Mouse (Mus musculus) liver, embryonic 14.5 days (tissue): ENCODE measurements around the gene Lmln. TPM values are rescaled to one million over a fixed set of nuclear protein-coding genes. Genes with fewer than 3 reads are reported as not detected.
"Not testable (repeated sequence)": the region's sequence is repeated elsewhere in the genome, so short reads cannot be mapped to it uniquely, and the experiment has no call there.

ENCODE experiments used
- ATAC-seq: fragments of 200-750 bp; cut with Nextera tagmentation; 2 replicates; pipeline ENCODE4 v1.8.0; 2017; ENCODE audit warnings: moderate number of reproducible peaks, mild to moderate bottlenecking, moderate library complexity; ENCODE audit not compliant: insufficient read depth
- DNase-seq, 3 experiments: peaks; one replicate each; pipeline ENCODE4 v3.0.0-alpha.2; 2012 to 2013; ENCODE audit warnings: low read depth in 3 of 3, low spot score in 3 of 3
- H3K27ac ChIP-seq: fragments of 300-500 bp; sonication (generic); 2 replicates; pipeline ENCODE4 v1.5.1; 2014; ENCODE audit warnings: moderate library complexity, mild to moderate bottlenecking, control low read depth, inconsistent platforms
- H3K27me3 ChIP-seq: fragments of 300-500 bp; sonication (generic); 2 replicates; pipeline ENCODE4 v1.6.1; 2014; ENCODE audit warnings: mild to moderate bottlenecking, low read length, moderate library complexity; ENCODE audit not compliant: control insufficient read depth, insufficient read depth
- H3K36me3 ChIP-seq: fragments of 300-500 bp; sonication (generic); replicated peaks from 2 replicates; pipeline ENCODE4 v1.6.1; 2014; ENCODE audit warnings: low read depth; ENCODE audit not compliant: control insufficient read depth, insufficient read depth
- H3K4me1 ChIP-seq, 2 experiments: fragments of 200-500 bp in 1 of 2; fragments of 300-500 bp in 1 of 2; sonication (generic) in 1 of 2; replicated peaks; 2 replicates each; pipeline ENCODE4 v1.6.1; 2012 to 2014; ENCODE audit warnings: antibody characterized with exemption in 1 of 2, inconsistent platforms in 1 of 2, low read length in 1 of 2; ENCODE audit not compliant: control insufficient read depth in 2 of 2, insufficient read depth in 2 of 2
- H3K4me2 ChIP-seq: fragments of 300-500 bp; sonication (generic); 2 replicates; pipeline ENCODE4 v1.6.1; 2014; ENCODE audit warnings: low read depth, mild to moderate bottlenecking, control low read depth, moderate library complexity
- H3K4me3 ChIP-seq, 2 experiments: fragments of 200-500 bp in 1 of 2; fragments of 300-500 bp in 1 of 2; sonication (generic) in 1 of 2; 2 replicates each; pipeline ENCODE4 v1.5.1; 2012 to 2014; ENCODE audit warnings: low read depth in 2 of 2, low read length in 2 of 2, mild to moderate bottlenecking in 2 of 2, control low read depth in 1 of 2, inconsistent platforms in 1 of 2, moderate library complexity in 1 of 2; ENCODE audit not compliant: insufficient read depth in 1 of 2
- H3K9ac ChIP-seq: fragments of 300-500 bp; sonication (generic); replicated peaks from 2 replicates; pipeline ENCODE4 v1.6.1; 2014; ENCODE audit warnings: mild to moderate bottlenecking, control low read depth, moderate library complexity
- H3K9me3 ChIP-seq: fragments of 300-500 bp; sonication (generic); 2 replicates; pipeline ENCODE4 v1.6.1; 2016; ENCODE audit warnings: low read length, mixed read lengths; ENCODE audit not compliant: control insufficient read depth
- CTCF ChIP-seq: IDR thresholded peaks from 2 replicates; pipeline ENCODE4 v1.5.1; 2016; ENCODE audit warnings: antibody characterized with exemption, low read depth, control low read depth
- EP300 ChIP-seq: IDR thresholded peaks from 2 replicates; pipeline ENCODE4 v1.6.1; 2016; ENCODE audit warnings: antibody characterized with exemption, low read depth
- WGBS: fragments of 180-500 bp; shearing (Covaris S2); extraction: QIAGEN DNeasy Blood & Tissue Kit; methylation state at CpG from one replicate; pipeline ENCODE4 v1.1.7; 2014; ENCODE audit not compliant: insufficient replicate concordance; 5-methylcytosine and 5-hydroxymethylcytosine counted together
- polyA plus RNA-seq, 2 experiments: library from polyadenylated mRNA; depleted of rRNA in 1 of 2; stranded (reverse) in 1 of 2; unstranded in 1 of 2; fragments of >200 nt; fragmentation: Nextera tagmentation in 1 of 2; extraction: Ambion mirVana in 1 of 2; gene quantifications; 2 replicates each; pipeline versions ENCODE4 v1.2.1 to v1.2.3; 2012 to 2014

Gene Lmln
- polyA plus RNA-seq, 2 experiments, result 0.32 to 0.75 TPM

- Histone ChIP-seq H3K9me3 (no peaks in the 10 kb centered on the region), H3K36me3 (no peaks in the 10 kb centered on the region), H3K4me2 (no peak overlapping the region), H3K4me1 (no peaks in the 10 kb centered on the region), H3K27me3 (no peaks in the 10 kb centered on the region), H3K27ac (no peak overlapping the region), H3K9ac (no peak overlapping the region), H3K4me3 (no peak overlapping the region)
- DNase-seq, result no peak
- TF ChIP-seq EP300 (no peak), CTCF (no peak)
- WGBS, result 62% methylated on average over 13 of the region's 13 CpGs
- no peak for ATAC-seq
Measured at GRCm38 (mm10) chr16:33163330-33164090, 101.2 kb downstream of the Lmln start.

- 49% methylated on average over 6 of the region's 6 CpGs for WGBS
- H3K9ac ChIP-seq, H3K4me1 ChIP-seq, H3K36me3 ChIP-seq, H3K4me3 ChIP-seq, ATAC-seq, H3K4me2 ChIP-seq, H3K27me3 ChIP-seq, H3K27ac ChIP-seq, H3K9me3 ChIP-seq: not testable (repeated sequence)
- DNase-seq, result peak in 2 of 3 experiments; percentile 33 to 41
- TF ChIP-seq CTCF, result peak; percentile 77
Measured at GRCm38 (mm10) chr16:33166284-33166683, 104.0 kb downstream of the Lmln start.

- Histone ChIP-seq H3K9ac (no peak overlapping the region), H3K4me2 (no peak overlapping the region), H3K36me3 (no peaks in the 10 kb centered on the region), H3K27ac (no peak overlapping the region), H3K4me3 (no peak overlapping the region), H3K27me3 (no peaks in the 10 kb centered on the region), H3K9me3 (no peaks in the 10 kb centered on the region), H3K4me1 (0 out of 4 replicates have a peak, but pooled peaks cover 0 to 3% of the 10 kb centered on the region in 2 experiments)
- 28% methylated on average over 5 of the region's 5 CpGs for WGBS
- no peak for DNase-seq
- no peak for ATAC-seq
- TF ChIP-seq CTCF (peak; percentile 57), EP300 (no peak)
Measured at GRCm38 (mm10) chr16:33167537-33167936, 105.2 kb downstream of the Lmln start.

- no peaks in the 10 kb centered on the region for H3K36me3 ChIP-seq
- ATAC-seq (no peak), DNase-seq (no peak)
- no peaks in the 10 kb centered on the region for H3K27me3 ChIP-seq
- H3K4me1 ChIP-seq, result 0 out of 4 replicates have a peak, but pooled peaks cover 0 to 3% of the 10 kb centered on the region in 2 experiments
- WGBS, result 55% methylated on average over 8 of the region's 8 CpGs
- H3K4me3 ChIP-seq, result no peak overlapping the region
- TF ChIP-seq CTCF (no peak), EP300 (no peak)
- H3K4me2 ChIP-seq, result no peak overlapping the region
- H3K27ac ChIP-seq, result no peak overlapping the region
- no peaks in the 10 kb centered on the region for H3K9me3 ChIP-seq
- H3K9ac ChIP-seq, result no peak overlapping the region
Measured at GRCm38 (mm10) chr16:33169471-33170034, 107.2 kb downstream of the Lmln start.

GRCm38 (mm10) chr16:33170716-33171587, 108.6 kb downstream of the Lmln start:
- TF ChIP-seq EP300 (no peak), CTCF (no peak)
- Histone ChIP-seq H3K4me3 (no peak overlapping the region), H3K4me1 (0 out of 4 replicates have a peak, but pooled peaks cover 0 to 3% of the 10 kb centered on the region in 2 experiments), H3K9ac (no peak overlapping the region), H3K36me3 (no peaks in the 10 kb centered on the region), H3K4me2 (no peak overlapping the region), H3K27ac (no peak overlapping the region), H3K9me3 (no peaks in the 10 kb centered on the region), H3K27me3 (no peaks in the 10 kb centered on the region)
- ATAC-seq (no peak), DNase-seq (no peak)
- WGBS, result 50% methylated on average over 9 of the region's 9 CpGs
